Mouse (Mus musculus) megakaryocyte, embryonic 14.5 days (primary cell): ENCODE results near the gene Meis1.

Experiments used
- FLI1 ChIP-seq: IDR thresholded peaks from 2 replicates; pipeline ENCODE4 v1.6.1; 2012; ENCODE audit warnings: low read length, inconsistent platforms, mixed read lengths
- GATA1 ChIP-seq: IDR thresholded peaks from 3 replicates; pipeline ENCODE4 v1.6.1; 2012; ENCODE audit warnings: mixed read lengths, low read length, inconsistent platforms, borderline replicate concordance

- TF ChIP-seq GATA1: no peak
- TF ChIP-seq FLI1: no peak
Observed at GRCm38 (mm10) chr11:19017719-19018413, 919 bp downstream of the Meis1 start.
